Mouse (Mus musculus) embryonic facial prominence, embryonic 14.5 days (tissue): ENCODE measurements at regions not wholly inside any gene's neighbourhood (a gene's known extent, or its start where the extent isn't known, plus 50 kb on each side); places are given as distances from the start of the nearest gene placed in this dataset.

ENCODE experiments used
- ATAC-seq: fragments of 200-750 bp; cut with Nextera tagmentation; 2 replicates; pipeline ENCODE4 v1.8.0; 2017; ENCODE audit warnings: low read depth, moderate number of reproducible peaks, moderate TSS enrichment
- DNase-seq: peaks from one replicate; pipeline ENCODE4 v3.0.0-alpha.2; 2015; ENCODE audit warnings: low spot score
- H3K27ac ChIP-seq: fragments of 300-500 bp; sonication (generic); replicated peaks from 2 replicates; pipeline ENCODE4 v1.5.1; 2014; ENCODE audit warnings: low read depth, mild to moderate bottlenecking, low read length, moderate library complexity
- H3K27me3 ChIP-seq: fragments of 300-500 bp; sonication (generic); replicated peaks from 2 replicates; pipeline ENCODE4 v1.6.1; 2014; ENCODE audit warnings: low read length; ENCODE audit not compliant: control insufficient read depth, insufficient read depth
- H3K36me3 ChIP-seq: fragments of 300-500 bp; sonication (generic); 2 replicates; pipeline ENCODE4 v1.6.1; 2014; ENCODE audit warnings: low read length, mixed read lengths; ENCODE audit not compliant: control insufficient read depth, insufficient read depth
- H3K4me1 ChIP-seq: fragments of 300-500 bp; sonication (generic); 2 replicates; pipeline ENCODE4 v1.6.1; 2014; ENCODE audit warnings: antibody characterized with exemption, low read length; ENCODE audit not compliant: control insufficient read depth, insufficient read depth
- H3K4me2 ChIP-seq: fragments of 300-500 bp; sonication (generic); 2 replicates; pipeline ENCODE4 v1.6.1; 2014; ENCODE audit warnings: low read depth, mild to moderate bottlenecking, low read length, moderate library complexity, mixed read lengths
- H3K4me3 ChIP-seq: fragments of 300-500 bp; sonication (generic); 2 replicates; pipeline ENCODE4 v1.5.1; 2014; ENCODE audit warnings: low read depth, mild to moderate bottlenecking, low read length
- H3K9ac ChIP-seq: fragments of 300-500 bp; sonication (generic); 2 replicates; pipeline ENCODE4 v1.6.1; 2014; ENCODE audit warnings: low read depth, mild to moderate bottlenecking, low read length, moderate library complexity, mixed read lengths
- H3K9me3 ChIP-seq: fragments of 300-500 bp; sonication (generic); 2 replicates; pipeline ENCODE4 v1.6.1; 2016; ENCODE audit warnings: low read length; ENCODE audit not compliant: control insufficient read depth
- WGBS: fragments of 180-500 bp; shearing (Covaris S2); extraction: QIAGEN DNeasy Blood & Tissue Kit; methylation state at CpG from one replicate; pipeline ENCODE4 v1.1.7; 2014; 5-methylcytosine and 5-hydroxymethylcytosine counted together

GRCm38 (mm10) chr5:99165807-99166360 is 128.7 kb upstream of the Prkg2 start:
- H3K4me3 ChIP-seq = no peak overlapping the region
- no peak for ATAC-seq
- no peak overlapping the region for H3K9ac ChIP-seq
- H3K9me3 ChIP-seq = no peaks in the 10 kb centered on the region
- no peak overlapping the region for H3K27ac ChIP-seq
- H3K4me2 ChIP-seq = no peak overlapping the region
- H3K4me1 ChIP-seq = no peaks in the 10 kb centered on the region; the same call in 1 of the 2 replicates
- no peaks in the 10 kb centered on the region for H3K27me3 ChIP-seq
- 31% methylated on average over 3 of the region's 3 CpGs for WGBS
- DNase-seq = no peak
- no peaks in the 10 kb centered on the region for H3K36me3 ChIP-seq

GRCm38 (mm10) chr5:99157973-99158372 is 120.8 kb upstream of the Prkg2 start:
- H3K27me3 ChIP-seq = no peaks in the 10 kb centered on the region
- H3K4me2 ChIP-seq = no peak overlapping the region
- DNase-seq (peak; percentile 73), ATAC-seq (no peak)
- no peak overlapping the region for H3K27ac ChIP-seq
- no peak overlapping the region for H3K9ac ChIP-seq
- H3K36me3 ChIP-seq = no peaks in the 10 kb centered on the region
- no peaks in the 10 kb centered on the region for H3K9me3 ChIP-seq
- no peaks in the 10 kb centered on the region for H3K4me1 ChIP-seq
- no peak overlapping the region for H3K4me3 ChIP-seq
- 9% methylated on average over 1 of the region's 1 CpGs for WGBS

- Histone ChIP-seq H3K9ac (no peak overlapping the region), H3K4me1 (no peaks in the 10 kb centered on the region), H3K27ac (no peak overlapping the region), H3K36me3 (no peaks in the 10 kb centered on the region), H3K27me3 (no peaks in the 10 kb centered on the region), H3K4me3 (no peak overlapping the region), H3K9me3 (no peaks in the 10 kb centered on the region), H3K4me2 (no peak overlapping the region)
- WGBS = 65% methylated on average over 2 of the region's 2 CpGs
- ATAC-seq (no peak), DNase-seq (no peak)
Measured at GRCm38 (mm10) chr5:99153269-99153850, 116.2 kb upstream of the Prkg2 start.

GRCm38 (mm10) chr5:99152299-99152698 is 115.1 kb upstream of the Prkg2 start:
- Histone ChIP-seq H3K27ac (no peak overlapping the region), H3K4me1 (no peaks in the 10 kb centered on the region), H3K27me3 (no peaks in the 10 kb centered on the region), H3K9ac (no peak overlapping the region), H3K4me2 (no peak overlapping the region), H3K9me3 (no peaks in the 10 kb centered on the region), H3K36me3 (no peaks in the 10 kb centered on the region), H3K4me3 (no peak overlapping the region)
- DNase-seq = no peak
- ATAC-seq = no peak
- WGBS = 89% methylated on average over 4 of the region's 4 CpGs

GRCm38 (mm10) chr5:99149904-99150303 is 112.8 kb upstream of the Prkg2 start:
- Histone ChIP-seq H3K9ac (no peak overlapping the region), H3K4me3 (no peak overlapping the region), H3K9me3 (no peaks in the 10 kb centered on the region), H3K27me3 (no peaks in the 10 kb centered on the region), H3K4me1 (no peaks in the 10 kb centered on the region), H3K36me3 (no peaks in the 10 kb centered on the region), H3K4me2 (no peak overlapping the region), H3K27ac (no peak overlapping the region)
- ATAC-seq (0 out of 2 replicates have a peak, but pooled peaks have one; percentile 33), DNase-seq (no peak)
- 14% methylated on average over 1 of the region's 1 CpGs for WGBS

GRCm38 (mm10) chr5:99132670-99133069 is 95.5 kb upstream of the Prkg2 start:
- Histone ChIP-seq H3K9ac (no peak overlapping the region), H3K27ac (no peak overlapping the region), H3K4me1 (no peaks in the 10 kb centered on the region), H3K27me3 (no peaks in the 10 kb centered on the region), H3K4me3 (no peak overlapping the region), H3K36me3 (no peaks in the 10 kb centered on the region), H3K9me3 (no peaks in the 10 kb centered on the region), H3K4me2 (no peak overlapping the region)
- WGBS = 82% methylated on average over 2 of the region's 2 CpGs
- DNase-seq (no peak), ATAC-seq (no peak)

GRCm38 (mm10) chr5:99128628-99129027 is 91.5 kb upstream of the Prkg2 start:
- no peak for ATAC-seq
- no peaks in the 10 kb centered on the region for H3K4me1 ChIP-seq
- H3K27ac ChIP-seq = no peak overlapping the region
- no peaks in the 10 kb centered on the region for H3K9me3 ChIP-seq
- H3K27me3 ChIP-seq = no peaks in the 10 kb centered on the region
- no peaks in the 10 kb centered on the region for H3K36me3 ChIP-seq
- no peak overlapping the region for H3K4me3 ChIP-seq
- no peak overlapping the region for H3K4me2 ChIP-seq
- 61% methylated on average over 6 of the region's 6 CpGs for WGBS
- H3K9ac ChIP-seq = no peak overlapping the region
- no peak for DNase-seq

- Histone ChIP-seq H3K9me3 (no peaks in the 10 kb centered on the region), H3K27ac (no peak overlapping the region), H3K4me2 (no peak overlapping the region), H3K27me3 (no peaks in the 10 kb centered on the region), H3K9ac (no peak overlapping the region), H3K4me3 (no peak overlapping the region), H3K4me1 (no peaks in the 10 kb centered on the region), H3K36me3 (no peaks in the 10 kb centered on the region)
- DNase-seq (no peak), ATAC-seq (no peak)
- 92% methylated on average over 3 of the region's 3 CpGs for WGBS
Measured at GRCm38 (mm10) chr5:99125418-99125817, 88.3 kb upstream of the Prkg2 start.

GRCm38 (mm10) chr5:99111755-99112154 is 74.6 kb upstream of the Prkg2 start:
- 76% methylated on average over 4 of the region's 4 CpGs for WGBS
- DNase-seq (no peak), ATAC-seq (no peak)
- no peaks in the 10 kb centered on the region for H3K4me1 ChIP-seq
- no peaks in the 10 kb centered on the region for H3K27me3 ChIP-seq
- H3K9me3 ChIP-seq = no peaks in the 10 kb centered on the region
- H3K9ac ChIP-seq = no peak overlapping the region
- no peak overlapping the region for H3K27ac ChIP-seq
- H3K4me2 ChIP-seq = no peak overlapping the region
- H3K36me3 ChIP-seq = no peaks in the 10 kb centered on the region
- no peak overlapping the region for H3K4me3 ChIP-seq
